Mouse (Mus musculus) small intestine, adult 2 months (tissue): Measurements from ENCODE around the gene Acvr1b.

Source experiments
- CTCF ChIP-seq: fragments of 200-500 bp; IDR thresholded peaks from 2 replicates; pipeline ENCODE4 v1.5.1; 2012; ENCODE audit warnings: low read depth, mild to moderate bottlenecking, control low read depth, inconsistent platforms, low read length, moderate library complexity, mixed read lengths; ENCODE audit not compliant: insufficient replicate concordance, insufficient read length; ENCODE audit errors: extremely low read depth
- POLR2A ChIP-seq: fragments of 200-500 bp; IDR thresholded peaks from 2 replicates; pipeline ENCODE4 v1.6.1; 2012; ENCODE audit warnings: low read depth, mild to moderate bottlenecking, control low read depth, inconsistent platforms, low read length, moderate library complexity

DNA sequence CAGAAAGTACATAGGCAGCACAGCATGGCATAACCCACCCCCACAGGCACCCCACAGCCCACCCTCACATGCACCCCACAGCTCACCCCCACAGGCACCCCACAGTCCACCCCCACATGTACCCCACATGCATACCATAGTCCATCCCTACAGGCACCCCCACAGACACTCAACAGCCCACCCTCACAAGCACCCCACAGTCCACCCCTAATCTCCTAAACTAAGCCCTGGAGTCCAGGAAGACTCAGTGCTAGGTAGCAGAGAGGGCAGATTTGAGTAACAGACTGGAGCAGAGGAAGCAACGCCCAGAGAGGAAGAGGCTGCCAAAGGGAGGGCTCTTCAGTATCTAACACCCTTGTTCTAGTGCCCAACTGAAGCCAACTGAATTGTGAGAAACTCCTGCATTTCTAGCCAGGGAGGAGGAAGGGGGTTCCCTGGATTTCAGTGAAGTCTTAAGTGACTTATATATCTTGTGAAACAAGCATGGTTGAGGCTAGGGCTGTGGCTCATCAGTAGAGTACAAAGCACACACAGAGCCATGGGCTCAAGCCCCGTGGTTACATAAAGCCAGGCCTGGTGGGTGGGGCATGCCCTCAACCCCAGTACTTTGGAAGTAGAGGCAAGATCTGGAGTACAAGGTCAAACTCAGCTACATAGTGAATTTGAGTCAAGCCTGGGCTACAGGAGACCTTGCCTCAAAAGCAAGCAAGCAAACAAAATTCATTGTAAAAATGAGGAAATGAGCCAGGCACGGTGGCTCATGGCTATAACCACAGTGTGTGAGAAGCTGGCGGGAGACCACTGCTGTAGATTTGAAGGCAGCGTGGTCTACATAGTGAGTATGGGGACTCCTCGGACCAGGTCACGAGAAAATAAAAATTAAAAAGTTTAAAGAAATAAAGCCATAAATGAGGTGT lies 18.9 kb upstream of the Acvr1b start:
- TF ChIP-seq CTCF (no peak), POLR2A (no peak)
